Mouse (Mus musculus) pancreas, adult 10 weeks (tissue): ENCODE results near the gene Scarf1. TPM values are rescaled to one million over a fixed set of nuclear protein-coding genes. Genes with fewer than 3 reads are reported as not detected.

Experiments
- polyA plus RNA-seq: library from polyadenylated mRNA; stranded (reverse); fragments of 350-450 nt; fragmentation: Illumina TruSeq; extraction: RNeasy Lipid Tissue Mini Kit (QIAGEN cat#74804); gene quantifications from one replicate; pipeline ENCODE4 v1.2.3, GENCODE M21; 2015; ENCODE audit warnings: low read depth, low replicate concordance; ENCODE audit not compliant: insufficient read depth

Gene Scarf1
- 5.9 TPM for polyA plus RNA-seq

DNA sequence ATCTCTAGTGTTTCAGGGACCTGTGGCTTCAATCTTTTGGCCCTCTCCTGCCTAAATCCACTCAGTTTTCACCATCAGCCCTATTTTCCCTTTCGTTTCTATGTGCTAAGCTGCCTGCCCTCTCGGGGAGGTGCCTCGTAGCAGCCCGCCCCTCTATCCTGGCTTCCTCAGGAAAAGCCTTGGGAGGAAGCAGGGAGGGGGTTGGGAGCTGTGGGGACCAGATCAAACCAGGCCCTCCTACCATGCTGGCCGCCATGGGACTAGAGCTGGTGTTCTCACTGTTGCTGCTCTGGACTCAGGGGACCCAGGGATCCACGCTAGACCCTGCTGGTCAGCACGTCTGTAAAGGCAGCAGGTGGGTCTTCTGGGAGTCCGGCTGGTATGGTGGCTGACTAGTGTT, at the start of gene Scarf1:
Gene Scarf1, plus strand, starts transcription at position 205 of the 400 bp plus-strand sequence.

GRCm38 (mm10) chr11:75486601-75487285, 26.6 kb upstream of the Scarf1 start, which contains the start of gene Prpf8:
Gene Prpf8, plus strand, starts transcription at chr11:75486816.

GRCm38 (mm10) chr11:75509741-75510626, 3.4 kb upstream of the Scarf1 start, which contains the start of gene Rilp:
Gene Rilp, plus strand, starts transcription at chr11:75510094.

DNA sequence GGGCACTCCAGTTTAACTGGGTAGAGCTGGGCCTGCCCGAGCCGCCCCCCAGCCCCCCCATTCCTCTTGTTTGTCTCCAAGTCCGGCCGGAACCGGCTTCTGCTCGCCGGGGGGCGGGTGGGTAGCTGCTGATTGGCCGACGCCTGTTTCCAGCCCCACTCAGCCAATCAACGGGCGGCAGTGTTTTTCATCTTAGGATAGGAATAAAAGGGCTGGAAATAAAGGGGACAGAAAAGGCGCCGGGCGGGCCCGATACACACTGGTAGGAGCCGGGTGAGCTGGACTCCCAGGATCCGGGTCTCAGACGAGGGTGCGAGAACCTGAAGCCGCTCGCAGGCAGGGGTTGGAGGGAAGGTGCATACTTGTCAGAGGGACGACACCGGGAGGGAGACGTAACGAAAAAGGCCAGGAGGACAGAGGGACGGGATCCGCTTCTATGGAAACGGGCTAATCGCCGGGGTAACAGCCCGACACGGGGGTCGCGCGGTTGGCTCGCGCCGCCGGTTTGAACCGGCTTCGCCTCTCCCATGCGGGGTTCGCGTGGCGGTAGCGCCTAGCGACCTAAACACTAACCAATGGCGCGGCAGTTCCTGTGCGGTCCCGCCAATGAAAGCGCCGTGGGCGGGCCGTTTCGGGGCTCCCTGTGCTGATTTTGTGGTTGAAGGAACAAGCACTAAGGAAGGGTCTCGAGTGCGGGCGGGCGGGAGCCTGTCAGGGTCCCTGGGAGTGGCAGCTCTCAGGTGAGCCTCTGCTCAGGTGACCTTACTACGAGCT, 18.3 kb downstream of the Scarf1 start, which contains the start of gene Slc43a2:
Gene Slc43a2, plus strand, starts transcription at position 226 of the 774 bp plus-strand sequence.

Other genes starting within 250 kb of the Scarf1 start
- gene Rpa1, start 165.2 kb upstream of the Scarf1 start, polyA plus RNA-seq: 5.0 TPM
- 1.5 TPM for gene Smyd4, start 165.1 kb upstream of the Scarf1 start, polyA plus RNA-seq
- 27.5 TPM for gene Serpinf1, start 90.8 kb upstream of the Scarf1 start, polyA plus RNA-seq
- gene Serpinf2, start 73.9 kb upstream of the Scarf1 start, polyA plus RNA-seq: 0.37 TPM
- gene Wdr81, start 58.8 kb upstream of the Scarf1 start, polyA plus RNA-seq: 5.2 TPM
- 2.0 TPM for gene Tlcd2, start 51.8 kb upstream of the Scarf1 start, polyA plus RNA-seq
- 17.1 TPM for gene Prpf8, start 26.7 kb upstream of the Scarf1 start, polyA plus RNA-seq
- gene Rilp, start 3.4 kb upstream of the Scarf1 start, polyA plus RNA-seq: 2.5 TPM
- 5.1 TPM for gene Slc43a2, start 18.2 kb downstream of the Scarf1 start, polyA plus RNA-seq
- gene Pitpna, start 74.6 kb downstream of the Scarf1 start, polyA plus RNA-seq: 16.2 TPM
- gene Inpp5k, start 117.4 kb downstream of the Scarf1 start, polyA plus RNA-seq: 16.0 TPM
- 28.2 TPM for gene Myo1c, start 137.0 kb downstream of the Scarf1 start, polyA plus RNA-seq
- gene Crk, start 165.7 kb downstream of the Scarf1 start, polyA plus RNA-seq: 16.0 TPM
- gene Ywhae, start 219.3 kb downstream of the Scarf1 start, polyA plus RNA-seq: 53.0 TPM